Mouse (Mus musculus): ENCODE data around the gene Angptl2. TPM values are rescaled to one million over a fixed set of nuclear protein-coding genes. Genes with fewer than 3 reads are reported as not detected.

The Angptl2 gene
- polyA plus RNA-seq, 1 experiment = 6.4 TPM

- TF ChIP-seq CTCF (IDR thresholded peaks at IDR 0.05; ENCODE audit: borderline replicate concordance, insufficient read depth, low read depth, low read length) (peak; percentile 34; the same call in 1 of the 2 replicates), POLR2A (IDR thresholded peaks at IDR 0.05; ENCODE audit: borderline replicate concordance, insufficient read depth, low read length) (no peak)
- 81% methylated on average over 7 of the region's 7 CpGs for WGBS
- no peak for DNase-seq
These were observed 30.6 kb upstream of the Angptl2 start for GRCm38 (mm10) chr2:33185258-33185657.

GRCm38 (mm10) chr2:33186505-33186904 is 29.4 kb upstream of the Angptl2 start:
- no peak for DNase-seq
- 68% methylated on average over 7 of the region's 7 CpGs for WGBS
- Histone ChIP-seq H3K27me3 (ENCODE audit: control insufficient read depth, insufficient read depth, low read length) (no peaks in the 10 kb centered on the region), H3K4me3 (replicated peaks; ENCODE audit: insufficient read depth, low read depth, low read length) (no peak overlapping the region), H3K27ac (ENCODE audit: insufficient read depth, low read length) (no peak overlapping the region), H3K4me1 (ENCODE audit: control insufficient read depth, insufficient read depth, low read length) (peaks cover 24% of the 10 kb centered on the region)
- TF ChIP-seq CTCF (IDR thresholded peaks at IDR 0.05; ENCODE audit: borderline replicate concordance, insufficient read depth, low read depth, low read length) (no peak), POLR2A (IDR thresholded peaks at IDR 0.05; ENCODE audit: borderline replicate concordance, insufficient read depth, low read length) (no peak)

More at GRCm38 (mm10) chr2:33185258-33185657, 30.6 kb upstream of the Angptl2 start:
- H3K27me3 ChIP-seq (ENCODE audit: control insufficient read depth, insufficient read depth, low read length) = no peaks in the 10 kb centered on the region
- no peak overlapping the region for H3K27ac ChIP-seq (ENCODE audit: insufficient read depth, low read length)
- peaks cover 24% of the 10 kb centered on the region for H3K4me1 ChIP-seq (ENCODE audit: control insufficient read depth, insufficient read depth, low read length)
- H3K4me3 ChIP-seq (replicated peaks; ENCODE audit: insufficient read depth, low read depth, low read length) = no peak overlapping the region

GRCm38 (mm10) chr2:33187874-33188273 is 28.0 kb upstream of the Angptl2 start:
- H3K4me3 ChIP-seq (replicated peaks; ENCODE audit: insufficient read depth, low read depth, low read length) = no peak overlapping the region

GRCm38 (mm10) chr2:33188925-33189670 is 26.8 kb upstream of the Angptl2 start:
- no peak for DNase-seq
- no peaks in the 10 kb centered on the region for H3K27me3 ChIP-seq (ENCODE audit: control insufficient read depth, insufficient read depth, low read length)
- H3K4me1 ChIP-seq (ENCODE audit: control insufficient read depth, insufficient read depth, low read length) = peaks cover 24% of the 10 kb centered on the region
- TF ChIP-seq CTCF (IDR thresholded peaks at IDR 0.05; ENCODE audit: borderline replicate concordance, insufficient read depth, low read depth, low read length) (no peak), POLR2A (IDR thresholded peaks at IDR 0.05; ENCODE audit: borderline replicate concordance, insufficient read depth, low read length) (no peak)
- no peak overlapping the region for H3K4me3 ChIP-seq (replicated peaks; ENCODE audit: insufficient read depth, low read depth, low read length)
- no peak overlapping the region for H3K27ac ChIP-seq (ENCODE audit: insufficient read depth, low read length)
- WGBS = 49% methylated on average over 6 of the region's 6 CpGs

More at GRCm38 (mm10) chr2:33187874-33188273, 28.0 kb upstream of the Angptl2 start:
- Histone ChIP-seq H3K27ac (ENCODE audit: insufficient read depth, low read length) (no peak overlapping the region), H3K4me1 (ENCODE audit: control insufficient read depth, insufficient read depth, low read length) (peaks cover 24% of the 10 kb centered on the region), H3K27me3 (ENCODE audit: control insufficient read depth, insufficient read depth, low read length) (no peaks in the 10 kb centered on the region)
- 92% methylated on average over 2 of the region's 2 CpGs for WGBS
- TF ChIP-seq CTCF (IDR thresholded peaks at IDR 0.05; ENCODE audit: borderline replicate concordance, insufficient read depth, low read depth, low read length) (no peak), POLR2A (IDR thresholded peaks at IDR 0.05; ENCODE audit: borderline replicate concordance, insufficient read depth, low read length) (no peak)
- DNase-seq = no peak

GRCm38 (mm10) chr2:33189976-33190375 is 25.9 kb upstream of the Angptl2 start:
- H3K4me3 ChIP-seq (replicated peaks; ENCODE audit: insufficient read depth, low read depth, low read length) = no peak overlapping the region
- TF ChIP-seq POLR2A (IDR thresholded peaks at IDR 0.05; ENCODE audit: borderline replicate concordance, insufficient read depth, low read length) (no peak), CTCF (IDR thresholded peaks at IDR 0.05; ENCODE audit: borderline replicate concordance, insufficient read depth, low read depth, low read length) (no peak)
- no peak for DNase-seq
- 48% methylated on average over 3 of the region's 3 CpGs for WGBS
- peaks cover 19% of the 10 kb centered on the region for H3K4me1 ChIP-seq (ENCODE audit: control insufficient read depth, insufficient read depth, low read length)
- H3K27ac ChIP-seq (ENCODE audit: insufficient read depth, low read length) = no peak overlapping the region
- H3K27me3 ChIP-seq (ENCODE audit: control insufficient read depth, insufficient read depth, low read length) = no peaks in the 10 kb centered on the region

GRCm38 (mm10) chr2:33200368-33201068 is 15.4 kb upstream of the Angptl2 start:
- 56% methylated on average over 14 of the region's 14 CpGs for WGBS
- Histone ChIP-seq H3K27me3 (ENCODE audit: control insufficient read depth, insufficient read depth, low read length) (no peaks in the 10 kb centered on the region), H3K4me1 (ENCODE audit: control insufficient read depth, insufficient read depth, low read length) (peaks cover 33% of the 10 kb centered on the region), H3K27ac (ENCODE audit: insufficient read depth, low read length) (peak overlapping the region; percentile 16; the same call in 1 of the 2 replicates), H3K4me3 (replicated peaks; ENCODE audit: insufficient read depth, low read depth, low read length) (no peak overlapping the region)
- TF ChIP-seq CTCF (IDR thresholded peaks at IDR 0.05; ENCODE audit: borderline replicate concordance, insufficient read depth, low read depth, low read length) (no peak), POLR2A (IDR thresholded peaks at IDR 0.05; ENCODE audit: borderline replicate concordance, insufficient read depth, low read length) (no peak)
- peak in 1 of 2 experiments; percentile 56 for DNase-seq

- Histone ChIP-seq H3K27ac (ENCODE audit: insufficient read depth, low read length) (no peak overlapping the region), H3K4me1 (ENCODE audit: control insufficient read depth, insufficient read depth, low read length) (peaks cover 45% of the 10 kb centered on the region), H3K4me3 (replicated peaks; ENCODE audit: insufficient read depth, low read depth, low read length) (no peak overlapping the region), H3K27me3 (ENCODE audit: control insufficient read depth, insufficient read depth, low read length) (no peaks in the 10 kb centered on the region)
- TF ChIP-seq CTCF (IDR thresholded peaks at IDR 0.05; ENCODE audit: borderline replicate concordance, insufficient read depth, low read depth, low read length) = no peak
- TF ChIP-seq POLR2A (IDR thresholded peaks at IDR 0.05; ENCODE audit: borderline replicate concordance, insufficient read depth, low read length) = no peak
- 49% methylated on average over 6 of the region's 6 CpGs for WGBS
- DNase-seq = no peak
These were observed 12.6 kb upstream of the Angptl2 start for GRCm38 (mm10) chr2:33203284-33203683.

Measured in cerebellum, adult 2 months (tissue).